Mouse (Mus musculus) testis, adult 2 months (tissue): ENCODE data around the gene Olfr218. TPM values are rescaled to one million over a fixed set of nuclear protein-coding genes. Genes with fewer than 3 reads are reported as not detected.

ENCODE experiments used
- H3K27ac ChIP-seq: fragments of 200-500 bp; 2 replicates; pipeline ENCODE4 v1.5.1; 2012; ENCODE audit warnings: low read depth, low read length; ENCODE audit not compliant: control insufficient read depth, insufficient read depth
- H3K27me3 ChIP-seq: fragments of 200-500 bp; 2 replicates; pipeline ENCODE4 v1.6.1; 2012; ENCODE audit warnings: mild to moderate bottlenecking, low read length, moderate library complexity; ENCODE audit not compliant: control insufficient read depth, insufficient read depth
- H3K36me3 ChIP-seq: fragments of 200-500 bp; 2 replicates; pipeline ENCODE4 v1.6.1; 2012; ENCODE audit warnings: mild to moderate bottlenecking, low read length; ENCODE audit not compliant: control insufficient read depth, insufficient read depth
- H3K4me1 ChIP-seq: fragments of 200-500 bp; 2 replicates; pipeline ENCODE4 v1.6.1; 2012; ENCODE audit warnings: low read length; ENCODE audit not compliant: control insufficient read depth, insufficient read depth
- H3K4me3 ChIP-seq: fragments of 200-500 bp; 2 replicates; pipeline ENCODE4 v1.5.1; 2012; ENCODE audit warnings: low read depth, mild to moderate bottlenecking, low read length, moderate library complexity, mixed read lengths; ENCODE audit not compliant: control insufficient read depth
- CTCF ChIP-seq: fragments of 200-500 bp; IDR thresholded peaks from 2 replicates; pipeline ENCODE4 v1.5.1; 2012; ENCODE audit warnings: low read depth, mild to moderate bottlenecking, inconsistent platforms, low read length, moderate library complexity; ENCODE audit not compliant: control insufficient read depth, insufficient read depth, insufficient replicate concordance
- POLR2A ChIP-seq: fragments of 200-500 bp; IDR thresholded peaks from 2 replicates; pipeline ENCODE4 v1.6.1; 2012; ENCODE audit warnings: low read depth, mild to moderate bottlenecking, inconsistent platforms, low read length, moderate library complexity; ENCODE audit not compliant: control insufficient read depth
- polyA plus RNA-seq: library from polyadenylated mRNA; depleted of rRNA; stranded (reverse); fragments of >200 nt; gene quantifications from 2 replicates; pipeline ENCODE4 v1.2.3, GENCODE M21; 2012; rRNA removed

Olfr218 gene
- not detected in 2 replicates for polyA plus RNA-seq

GRCm38 (mm10) chr1:173197508-173197907, at the start of gene Olfr218:
Gene Olfr218, plus strand, starts transcription at chr1:173197808.
- Histone ChIP-seq H3K27ac (no peak within 1 kb of the TSS), H3K27me3 (no peaks in the 10 kb centered on the region), H3K36me3 (no peaks in the 10 kb centered on the region), H3K4me1 (no peaks in the 10 kb centered on the region), H3K4me3 (no peak within 1 kb of the TSS)
- no peak for TF ChIP-seq POLR2A
- no peak for TF ChIP-seq CTCF

DNA sequence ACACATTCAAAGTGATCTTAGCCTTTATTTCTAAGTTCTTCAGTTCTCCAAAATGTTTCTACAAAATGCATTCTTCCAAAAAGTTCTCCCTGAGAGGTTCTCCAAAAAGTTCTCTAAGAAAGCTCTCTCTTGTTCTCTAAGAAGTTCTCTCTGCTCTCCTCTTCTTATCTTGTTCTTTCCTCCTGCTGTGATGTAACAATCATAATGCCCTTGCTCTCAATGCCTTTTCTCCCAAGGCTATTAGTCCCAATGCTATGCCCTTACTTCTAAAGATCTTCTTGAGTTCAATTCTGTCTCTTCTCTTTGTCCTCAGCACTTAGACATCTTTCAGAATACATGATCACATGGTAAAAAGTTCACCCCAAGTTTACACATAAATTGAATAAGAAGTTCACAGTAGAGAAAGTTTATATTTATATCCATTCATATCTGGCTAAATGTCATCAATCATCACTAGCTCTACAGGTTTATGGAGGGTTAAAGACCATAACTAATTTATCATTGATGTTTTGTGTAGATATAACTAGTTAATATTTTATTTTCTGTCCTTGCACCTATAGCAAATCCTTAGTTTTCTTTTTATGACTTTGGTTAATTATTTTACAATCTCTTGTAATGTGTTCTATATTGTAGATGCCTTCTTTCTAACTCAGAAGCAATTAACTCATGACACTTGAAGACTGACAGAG, 23.3 kb upstream of the Olfr218 start:
- Histone ChIP-seq H3K4me3 (no peak overlapping the region), H3K27me3 (no peaks in the 10 kb centered on the region), H3K36me3 (no peaks in the 10 kb centered on the region), H3K27ac (no peak overlapping the region), H3K4me1 (no peaks in the 10 kb centered on the region)
- TF ChIP-seq CTCF (no peak), POLR2A (no peak)

GRCm38 (mm10) chr1:173190540-173190939, 7.1 kb upstream of the Olfr218 start, which contains the start of gene Olfr1406:
Gene Olfr1406, minus strand, starts transcription at chr1:173190640.
- H3K36me3 ChIP-seq = no peaks in the 10 kb centered on the region
- TF ChIP-seq POLR2A (no peak), CTCF (no peak)

DNA sequence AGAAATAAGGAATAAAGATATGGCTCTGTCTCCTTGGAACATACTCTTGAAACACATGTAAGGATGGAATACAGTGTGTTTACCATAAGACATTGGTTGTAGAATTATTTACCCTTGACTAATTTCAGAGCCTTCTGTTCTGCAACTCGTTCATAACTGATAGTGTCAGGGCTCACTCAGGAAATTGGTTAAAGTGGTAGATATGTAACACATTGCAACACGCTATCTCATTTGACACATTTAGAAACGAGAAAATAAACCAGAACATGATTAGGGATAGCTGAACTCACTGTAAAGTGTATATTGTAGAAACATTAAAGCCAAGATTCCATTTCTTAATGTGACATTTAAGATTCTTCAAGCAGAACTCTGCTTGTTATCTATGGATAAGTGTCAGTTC, 5.5 kb upstream of the Olfr218 start:
- TF ChIP-seq CTCF (no peak), POLR2A (no peak)
- H3K27me3 ChIP-seq = no peaks in the 10 kb centered on the region
- H3K27ac ChIP-seq = no peak overlapping the region
- no peak overlapping the region for H3K4me3 ChIP-seq
- no peaks in the 10 kb centered on the region for H3K36me3 ChIP-seq
- H3K4me1 ChIP-seq = no peaks in the 10 kb centered on the region

More at GRCm38 (mm10) chr1:173190540-173190939, 7.1 kb upstream of the Olfr218 start, which contains the start of gene Olfr1406:
- H3K27me3 ChIP-seq = no peaks in the 10 kb centered on the region
- no peak within 1 kb of the TSS for H3K27ac ChIP-seq
- H3K4me3 ChIP-seq = no peak within 1 kb of the TSS
- no peaks in the 10 kb centered on the region for H3K4me1 ChIP-seq

DNA sequence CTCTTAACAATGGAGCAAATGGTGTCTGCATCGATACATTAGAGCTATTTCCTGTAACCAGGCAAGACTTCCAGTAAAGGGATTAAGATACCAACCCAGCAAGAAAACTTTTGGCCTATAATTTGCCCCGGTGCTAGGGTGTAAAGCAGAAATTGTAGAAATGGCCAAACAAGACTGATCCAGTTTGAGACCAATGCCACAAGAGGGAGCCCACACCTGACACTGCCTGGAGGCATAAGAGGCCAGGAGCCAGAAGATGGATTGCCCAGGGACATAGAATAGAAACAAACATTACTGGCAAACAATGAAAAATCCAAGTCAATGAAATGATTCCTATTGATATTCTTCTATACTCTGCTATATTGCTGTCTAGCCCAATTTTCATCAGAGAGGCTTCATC, 1.2 kb upstream of the Olfr218 start:
- no peak for TF ChIP-seq POLR2A
- no peak for TF ChIP-seq CTCF
- H3K27ac ChIP-seq = no peak overlapping the region
- H3K4me3 ChIP-seq = no peak overlapping the region
- no peaks in the 10 kb centered on the region for H3K36me3 ChIP-seq
- no peaks in the 10 kb centered on the region for H3K4me1 ChIP-seq
- H3K27me3 ChIP-seq = no peaks in the 10 kb centered on the region

- Histone ChIP-seq H3K27ac (no peak within 1 kb of the TSS), H3K36me3 (no peaks in the 10 kb centered on the region), H3K4me1 (no peaks in the 10 kb centered on the region), H3K27me3 (no peaks in the 10 kb centered on the region), H3K4me3 (no peak within 1 kb of the TSS)
- TF ChIP-seq POLR2A (no peak), CTCF (no peak)
Measured at GRCm38 (mm10) chr1:173212092-173212491, 14.5 kb downstream of the Olfr218 start, which contains the start of gene Olfr1404. Gene Olfr1404, plus strand, starts transcription at chr1:173212392.

GRCm38 (mm10) chr1:173216481-173216880, 18.9 kb downstream of the Olfr218 start:
- Histone ChIP-seq H3K4me1 (no peaks in the 10 kb centered on the region), H3K27ac (no peak overlapping the region), H3K27me3 (no peaks in the 10 kb centered on the region), H3K4me3 (no peak overlapping the region), H3K36me3 (no peaks in the 10 kb centered on the region)
- TF ChIP-seq POLR2A (no peak), CTCF (no peak)
